Mouse (Mus musculus) layer of hippocampus, adult 6 months (tissue): ENCODE measurements around the gene Rps26. TPM values are rescaled to one million over a fixed set of nuclear protein-coding genes. Genes with fewer than 3 reads are reported as not detected.

Source experiments
- long read RNA-seq, 2 experiments: library from polyadenylated mRNA; unstranded; transcript quantifications; one replicate each; pipeline ENCODE4 v2.0.0; 2019 to 2020
- microRNA-seq: library from miRNA; unstranded; fragments of <30 nt; microRNA quantifications from one replicate; pipeline ENCODE4 v1.2.0, GENCODE M21; 2020
- polyA plus RNA-seq: library from polyadenylated mRNA; unstranded; fragments of <200 nt; fragmentation: Nextera tagmentation; gene quantifications from 2 replicates; pipeline ENCODE4 v1.2.3, GENCODE M21; 2021

The Rps26 gene
- polyA plus RNA-seq = 1,260 and 1,337 TPM in 2 replicates
- long read RNA-seq, experiment 1, transcript Rps26-201 (4 exons, 681 nt) = major isoform, 637 of 668 reads
- long read RNA-seq, experiment 1, transcript Rps26-202 (3 exons, 596 nt) = minor isoform, 31 of 668 reads
- long read RNA-seq, experiment 1, partial matches to known transcripts = 0 of 668 reads
- long read RNA-seq, experiment 1, other reads (novel, unspliced or antisense) = 0 of 668 reads
- long read RNA-seq, experiment 2, transcript Rps26-201 (4 exons, 681 nt) = major isoform, 24 of 29 reads
- long read RNA-seq, experiment 2, partial matches to known transcripts = 0 of 29 reads
- long read RNA-seq, experiment 2, other reads (novel, unspliced or antisense) = 2 of 29 reads

DNA sequence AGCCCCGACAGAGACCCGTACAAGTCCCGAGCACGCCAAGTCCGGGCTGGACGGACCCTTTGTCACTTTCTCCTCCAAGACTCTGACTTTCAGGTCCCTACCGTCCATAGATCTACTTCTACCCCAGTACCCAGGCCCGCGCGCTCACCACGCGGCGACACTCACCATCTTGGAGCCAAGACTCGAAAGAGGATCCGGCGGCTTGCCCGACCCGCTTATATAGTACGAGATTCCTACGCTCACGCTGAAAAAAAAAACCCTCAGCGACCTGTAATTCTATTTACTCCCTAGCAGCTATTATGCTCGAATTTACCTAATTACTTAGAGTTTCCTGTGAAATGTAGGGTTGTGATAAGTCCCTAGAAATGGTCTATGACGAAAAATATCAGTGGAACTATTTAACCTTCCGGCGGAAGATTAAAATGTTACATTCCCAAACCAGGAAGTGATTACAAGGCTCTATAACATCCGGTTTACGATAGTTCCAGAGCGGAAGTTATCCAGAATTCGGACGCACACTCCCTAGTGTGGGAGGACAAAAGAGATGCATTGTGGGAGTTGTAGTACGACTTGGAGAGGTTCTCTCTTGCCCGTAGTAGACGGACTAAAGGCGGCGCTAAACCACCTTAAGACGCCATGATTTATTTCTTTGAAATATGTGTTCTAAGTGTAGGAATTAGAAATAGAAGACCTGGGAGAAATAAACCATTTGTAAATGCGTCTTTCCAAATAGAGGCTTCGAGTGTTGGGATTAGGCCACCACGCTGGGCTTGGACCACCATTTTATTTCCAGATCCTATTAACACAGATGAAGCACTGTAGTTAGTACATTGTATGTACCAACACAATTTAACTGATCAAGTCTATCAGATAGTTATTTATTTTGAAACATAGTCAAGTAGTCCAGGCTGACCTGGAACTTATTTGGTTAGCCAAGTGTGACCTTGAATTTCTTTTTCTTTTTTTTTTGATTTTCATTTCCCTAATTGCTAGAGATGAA, at the start of gene Rps26:
TSS of gene Rps26 (minus strand) at position 437 of the 1,000 bp plus-strand sequence.

GRCm38 (mm10) chr10:128673763-128674468, 47.4 kb upstream of the Rps26 start, which contains the start of gene Suox:
Suox (minus strand) TSS chr10:128674073.

DNA sequence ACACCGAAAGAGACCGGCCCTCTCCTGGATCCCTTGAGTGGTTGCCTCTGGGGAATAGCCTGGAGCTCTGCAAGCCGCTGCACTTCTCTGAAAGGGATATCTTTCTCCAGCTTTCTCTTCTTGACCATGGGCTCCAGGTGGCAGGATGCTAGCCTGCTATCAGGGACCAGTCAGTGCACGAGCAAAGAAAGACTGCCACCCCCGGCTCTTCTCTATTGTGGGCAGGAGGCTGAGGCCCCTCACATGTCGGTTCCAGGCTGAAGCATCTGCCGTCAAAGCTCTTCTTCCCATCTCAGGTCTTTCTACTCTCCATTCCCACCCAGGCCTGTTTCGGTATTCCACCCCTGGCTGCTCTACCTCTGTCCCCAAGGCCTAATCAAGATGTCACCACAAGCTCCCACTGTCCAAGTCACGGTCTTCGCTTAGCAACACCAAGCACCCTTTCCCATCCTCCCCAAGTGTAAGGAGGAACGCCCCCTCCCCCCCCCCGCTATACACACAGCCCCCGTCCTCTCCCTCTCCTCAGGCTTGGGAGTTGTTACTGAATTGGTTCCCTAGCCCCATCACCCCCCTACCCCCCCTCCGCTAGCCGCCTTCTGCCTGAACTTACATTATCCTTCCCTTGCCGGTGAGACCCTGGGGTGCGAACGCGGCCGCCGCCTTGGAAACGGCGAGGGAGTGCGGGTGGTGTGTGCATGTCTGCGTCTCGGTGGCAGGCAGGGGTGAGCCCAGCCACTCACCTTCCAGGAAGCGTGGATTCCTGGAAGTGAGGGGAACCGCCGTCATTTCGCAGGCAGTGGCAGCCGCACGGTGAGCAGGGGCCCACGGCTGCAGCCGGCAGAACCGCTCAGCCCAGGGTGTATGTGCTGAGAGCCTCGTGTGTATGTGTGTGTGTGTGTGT, 18.8 kb upstream of the Rps26 start, which contains the start of gene Ikzf4:
TSS of gene Ikzf4 (minus strand) at position 881 of the 901 bp plus-strand sequence.

DNA sequence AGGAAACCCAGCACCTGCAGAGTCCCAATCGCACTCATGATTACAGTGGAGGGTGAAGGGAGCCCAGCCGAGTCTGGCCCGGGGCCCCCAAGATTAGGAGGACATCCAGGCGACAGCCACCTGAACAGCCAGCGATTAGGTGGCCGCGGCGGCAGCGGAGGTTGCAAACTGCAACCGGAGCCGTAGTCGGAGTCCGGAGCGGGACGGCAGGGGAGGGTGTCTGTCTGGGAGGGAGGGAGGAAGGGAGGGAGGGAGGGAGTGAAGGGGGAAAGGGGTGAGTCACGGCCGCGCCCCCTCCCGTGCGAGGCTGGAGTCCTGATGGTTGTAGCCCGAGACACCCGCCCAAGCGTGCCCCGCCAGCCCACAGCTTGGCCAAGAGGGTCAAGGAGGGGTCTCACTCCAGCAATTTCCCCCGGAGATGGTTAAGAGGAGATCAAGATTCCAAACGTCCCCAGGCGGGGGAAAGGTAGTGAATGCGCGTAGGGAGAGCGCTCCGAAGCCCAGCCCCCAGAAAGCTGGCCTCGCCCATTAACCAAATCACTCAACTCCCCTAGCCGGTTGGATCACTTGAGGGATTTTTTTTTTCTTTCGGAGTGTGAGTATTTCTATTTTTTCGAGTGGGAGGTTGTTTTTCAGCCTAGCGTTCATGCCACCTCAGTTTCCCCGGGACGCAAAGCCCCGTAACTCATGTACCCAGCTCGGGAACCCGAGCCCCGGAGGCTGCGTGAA, 36.9 kb downstream of the Rps26 start, which contains the start of gene Erbb3:
TSS of gene Erbb3 (minus strand) at position 189 of the 729 bp plus-strand sequence.

Small RNA genes within 50 kb of the gene (microRNA-seq; reads per million reads assigned to microRNA genes)
- not detected for gene Mir6917

Other genes with a start within 250 kb of the Rps26 start
- 8.8 and 12.6 TPM in 2 replicates for gene Ankrd52, start 249.6 kb downstream of the Rps26 start, polyA plus RNA-seq
- gene Slc39a5, start 225.5 kb downstream of the Rps26 start, polyA plus RNA-seq = 0.06 and 0.18 TPM in 2 replicates
- gene Nabp2, start 215.3 kb downstream of the Rps26 start, polyA plus RNA-seq = 107 and 127 TPM in 2 replicates
- 66.3 and 69.8 TPM in 2 replicates for gene Rnf41, start 215.1 kb downstream of the Rps26 start, polyA plus RNA-seq
- 80.0 and 92.3 TPM in 2 replicates for gene Smarcc2, start 167.5 kb downstream of the Rps26 start, polyA plus RNA-seq
- 843 and 993 TPM in 2 replicates for gene Myl6, start 132.6 kb downstream of the Rps26 start, polyA plus RNA-seq
- 2.1 and 3.8 TPM in 2 replicates for gene Myl6b, start 128.1 kb downstream of the Rps26 start, polyA plus RNA-seq
- 2.3 and 2.6 TPM in 2 replicates for gene Esyt1, start 100.9 kb downstream of the Rps26 start, polyA plus RNA-seq
- 5.6 and 5.8 TPM in 2 replicates for gene Zc3h10, start 79.0 kb downstream of the Rps26 start, polyA plus RNA-seq
- 6,437 and 7,138 TPM in 2 replicates for gene Rpl41, start 77.4 kb downstream of the Rps26 start, polyA plus RNA-seq
- 50.7 TPM in 2 replicates for gene Pa2g4, start 60.8 kb downstream of the Rps26 start, polyA plus RNA-seq
- 1.3 and 1.5 TPM in 2 replicates for gene Erbb3, start 37.1 kb downstream of the Rps26 start, polyA plus RNA-seq
- 3.5 and 4.4 TPM in 2 replicates for gene Ikzf4, start 19.2 kb upstream of the Rps26 start, polyA plus RNA-seq
- 9.6 and 10.0 TPM in 2 replicates for gene Suox, start 47.3 kb upstream of the Rps26 start, polyA plus RNA-seq
- gene Rab5b, start 69.5 kb upstream of the Rps26 start, polyA plus RNA-seq = 50.2 and 54.3 TPM in 2 replicates
- 0.64 and 0.75 TPM in 2 replicates for gene Pmel, start 77.4 kb upstream of the Rps26 start, polyA plus RNA-seq
- 1.2 and 1.5 TPM in 2 replicates for gene Cdk2, start 78.3 kb upstream of the Rps26 start, polyA plus RNA-seq
- 5.3 TPM in 2 replicates for gene Dgka, start 118.1 kb upstream of the Rps26 start, polyA plus RNA-seq
- 6.5 and 6.7 TPM in 2 replicates for gene Pym1, start 121.1 kb upstream of the Rps26 start, polyA plus RNA-seq
- 0.11 and 0.31 TPM in 2 replicates for gene Mmp19, start 164.2 kb upstream of the Rps26 start, polyA plus RNA-seq
- 14.7 and 15.1 TPM in 2 replicates for gene Dnajc14, start 177.3 kb upstream of the Rps26 start, polyA plus RNA-seq
- 4.6 and 4.7 TPM in 2 replicates for gene Tmem198b, start 177.6 kb upstream of the Rps26 start, polyA plus RNA-seq
- 132 and 144 TPM in 2 replicates for gene Sarnp, start 190.6 kb upstream of the Rps26 start, polyA plus RNA-seq
- 22.3 and 35.3 TPM in 2 replicates for gene Ormdl2, start 194.9 kb upstream of the Rps26 start, polyA plus RNA-seq